Mouse (Mus musculus): ENCODE data around the gene Gpha2. TPM values are rescaled to one million over a fixed set of nuclear protein-coding genes. Genes with fewer than 3 reads are reported as not detected.

The Gpha2 gene
- polyA plus RNA-seq (2015; fragmentation: Nextera tagmentation; extraction: Ambion mirVana) = 0.75 TPM in 1 of 2 replicates, not detected in the other

GRCm38 (mm10) chr19:6226135-6226534, at the start of gene Gpha2:
Gene Gpha2, plus strand, starts transcription at chr19:6226380.
- Histone ChIP-seq H3K4me3 (replicated peaks) (no peak within 1 kb of the TSS), H3K27ac (replicated peaks) (no peak within 1 kb of the TSS), H3K9ac (replicated peaks) (no peak within 1 kb of the TSS), H3K36me3 (peaks cover 49% of the 10 kb centered on the region), H3K4me1 (no peaks in the 10 kb centered on the region), H3K9me3 (replicated peaks) (no peaks in the 10 kb centered on the region), H3K4me2 (no peak within 1 kb of the TSS), H3K27me3 (replicated peaks) (no peaks in the 10 kb centered on the region)
- WGBS = 29% methylated on average over 2 of the region's 2 CpGs
- no peak for ATAC-seq (ENCODE audit: low FRiP score)

GRCm38 (mm10) chr19:6178775-6179174, 47.4 kb upstream of the Gpha2 start:
- H3K9ac ChIP-seq (replicated peaks) = no peak overlapping the region
- H3K27me3 ChIP-seq (replicated peaks) = no peaks in the 10 kb centered on the region
- H3K9me3 ChIP-seq (replicated peaks) = no peaks in the 10 kb centered on the region
- WGBS = 95% methylated on average over 6 of the region's 6 CpGs
- no peaks in the 10 kb centered on the region for H3K36me3 ChIP-seq
- ATAC-seq (ENCODE audit: low FRiP score) = no peak
- no peak overlapping the region for H3K27ac ChIP-seq (replicated peaks)
- H3K4me2 ChIP-seq = no peak overlapping the region
- no peak overlapping the region for H3K4me3 ChIP-seq (replicated peaks)
- H3K4me1 ChIP-seq = no peaks in the 10 kb centered on the region

GRCm38 (mm10) chr19:6181629-6182028, 44.6 kb upstream of the Gpha2 start:
- Histone ChIP-seq H3K4me1 (no peaks in the 10 kb centered on the region), H3K4me2 (no peak overlapping the region), H3K4me3 (replicated peaks) (no peak overlapping the region), H3K27ac (replicated peaks) (no peak overlapping the region), H3K9me3 (replicated peaks) (no peaks in the 10 kb centered on the region), H3K36me3 (no peaks in the 10 kb centered on the region), H3K27me3 (replicated peaks) (no peaks in the 10 kb centered on the region), H3K9ac (replicated peaks) (no peak overlapping the region)
- 31% methylated on average over 5 of the region's 5 CpGs for WGBS
- no peak for ATAC-seq (ENCODE audit: low FRiP score)

GRCm38 (mm10) chr19:6182534-6182933, 43.6 kb upstream of the Gpha2 start:
- no peak for ATAC-seq (ENCODE audit: low FRiP score)
- Histone ChIP-seq H3K4me1 (no peaks in the 10 kb centered on the region), H3K4me2 (no peak overlapping the region), H3K9me3 (replicated peaks) (no peaks in the 10 kb centered on the region), H3K36me3 (no peaks in the 10 kb centered on the region), H3K9ac (replicated peaks) (no peak overlapping the region), H3K27me3 (replicated peaks) (no peaks in the 10 kb centered on the region), H3K27ac (replicated peaks) (no peak overlapping the region), H3K4me3 (replicated peaks) (no peak overlapping the region)
- 12% methylated on average over 3 of the region's 3 CpGs for WGBS

GRCm38 (mm10) chr19:6184131-6184530, 42.0 kb upstream of the Gpha2 start, which contains the start of gene Majin:
Gene Majin, plus strand, starts transcription at chr19:6184388.
- Histone ChIP-seq H3K9me3 (replicated peaks) (no peaks in the 10 kb centered on the region), H3K36me3 (no peaks in the 10 kb centered on the region), H3K4me1 (no peaks in the 10 kb centered on the region), H3K4me3 (replicated peaks) (no peak within 1 kb of the TSS), H3K27ac (replicated peaks) (no peak within 1 kb of the TSS), H3K9ac (replicated peaks) (no peak within 1 kb of the TSS), H3K27me3 (replicated peaks) (no peaks in the 10 kb centered on the region), H3K4me2 (no peak within 1 kb of the TSS)
- ATAC-seq (ENCODE audit: low FRiP score) = no peak
- WGBS = 88% methylated on average over 23 of the region's 23 CpGs

GRCm38 (mm10) chr19:6204265-6204664, 21.9 kb upstream of the Gpha2 start:
- no peak for ATAC-seq (ENCODE audit: low FRiP score)
- H3K27ac ChIP-seq (replicated peaks) = no peak overlapping the region
- no peak overlapping the region for H3K4me3 ChIP-seq (replicated peaks)
- no peak overlapping the region for H3K9ac ChIP-seq (replicated peaks)
- H3K4me2 ChIP-seq = no peak overlapping the region
- no peaks in the 10 kb centered on the region for H3K36me3 ChIP-seq
- H3K9me3 ChIP-seq (replicated peaks) = no peaks in the 10 kb centered on the region
- WGBS = 83% methylated on average over 2 of the region's 2 CpGs
- H3K27me3 ChIP-seq (replicated peaks) = no peaks in the 10 kb centered on the region
- no peaks in the 10 kb centered on the region for H3K4me1 ChIP-seq

- Histone ChIP-seq H3K4me3 (replicated peaks) (no peak overlapping the region), H3K36me3 (no peaks in the 10 kb centered on the region), H3K27ac (replicated peaks) (no peak overlapping the region), H3K4me2 (no peak overlapping the region), H3K4me1 (no peaks in the 10 kb centered on the region), H3K9me3 (replicated peaks) (no peaks in the 10 kb centered on the region), H3K27me3 (replicated peaks) (no peaks in the 10 kb centered on the region), H3K9ac (replicated peaks) (no peak overlapping the region)
- no peak for ATAC-seq (ENCODE audit: low FRiP score)
- WGBS = 73% methylated on average over 5 of the region's 5 CpGs
Observed at GRCm38 (mm10) chr19:6206716-6207115, 19.5 kb upstream of the Gpha2 start.

GRCm38 (mm10) chr19:6216046-6216705, 10.0 kb upstream of the Gpha2 start:
- Histone ChIP-seq H3K27me3 (replicated peaks) (no peaks in the 10 kb centered on the region), H3K4me2 (no peak overlapping the region), H3K4me3 (replicated peaks) (no peak overlapping the region), H3K9ac (replicated peaks) (no peak overlapping the region), H3K27ac (replicated peaks) (no peak overlapping the region), H3K4me1 (no peaks in the 10 kb centered on the region), H3K36me3 (no peaks in the 10 kb centered on the region), H3K9me3 (replicated peaks) (no peaks in the 10 kb centered on the region)
- no peak for ATAC-seq (ENCODE audit: low FRiP score)
- 59% methylated on average over 6 of the region's 6 CpGs for WGBS

GRCm38 (mm10) chr19:6218606-6219005, 7.6 kb upstream of the Gpha2 start:
- Histone ChIP-seq H3K9ac (replicated peaks) (no peak overlapping the region), H3K9me3 (replicated peaks) (no peaks in the 10 kb centered on the region), H3K4me1 (no peaks in the 10 kb centered on the region), H3K4me3 (replicated peaks) (no peak overlapping the region), H3K27ac (replicated peaks) (no peak overlapping the region), H3K27me3 (replicated peaks) (no peaks in the 10 kb centered on the region), H3K4me2 (no peak overlapping the region), H3K36me3 (no peaks in the 10 kb centered on the region)
- WGBS = 76% methylated on average over 6 of the region's 6 CpGs
- no peak for ATAC-seq (ENCODE audit: low FRiP score)

- 89% methylated on average over 14 of the region's 14 CpGs for WGBS
- Histone ChIP-seq H3K36me3 (peaks cover 55% of the 10 kb centered on the region), H3K4me3 (replicated peaks) (no peak overlapping the region), H3K9ac (replicated peaks) (no peak overlapping the region), H3K27me3 (replicated peaks) (no peaks in the 10 kb centered on the region), H3K4me2 (no peak overlapping the region), H3K9me3 (replicated peaks) (no peaks in the 10 kb centered on the region), H3K27ac (replicated peaks) (no peak overlapping the region), H3K4me1 (no peaks in the 10 kb centered on the region)
- ATAC-seq (ENCODE audit: low FRiP score) = no peak
Observed at GRCm38 (mm10) chr19:6226763-6227162, 583 bp downstream of the Gpha2 start.

- Histone ChIP-seq H3K9me3 (replicated peaks) (no peaks in the 10 kb centered on the region), H3K27me3 (replicated peaks) (no peaks in the 10 kb centered on the region), H3K4me3 (replicated peaks) (no peak overlapping the region), H3K9ac (replicated peaks) (no peak overlapping the region), H3K36me3 (peaks cover 66% of the 10 kb centered on the region), H3K27ac (replicated peaks) (no peak overlapping the region), H3K4me2 (no peak overlapping the region), H3K4me1 (no peaks in the 10 kb centered on the region)
- WGBS = 75% methylated on average over 4 of the region's 4 CpGs
- no peak for ATAC-seq (ENCODE audit: low FRiP score)
Observed at GRCm38 (mm10) chr19:6227864-6228263, 1.7 kb downstream of the Gpha2 start.

GRCm38 (mm10) chr19:6230411-6230810, 4.2 kb downstream of the Gpha2 start:
- WGBS = 96% methylated on average over 4 of the region's 4 CpGs

More at GRCm38 (mm10) chr19:6230411-6230810, 4.2 kb downstream of the Gpha2 start:
- Histone ChIP-seq H3K4me2 (no peak overlapping the region), H3K9ac (replicated peaks) (no peak overlapping the region), H3K36me3 (peaks cover 76% of the 10 kb centered on the region), H3K27me3 (replicated peaks) (no peaks in the 10 kb centered on the region), H3K4me1 (peaks cover 19% of the 10 kb centered on the region), H3K4me3 (replicated peaks) (no peak overlapping the region), H3K27ac (replicated peaks) (no peak overlapping the region), H3K9me3 (replicated peaks) (no peaks in the 10 kb centered on the region)
- ATAC-seq (ENCODE audit: low FRiP score) = no peak
